Mouse (Mus musculus) embryonic facial prominence, embryonic 12.5 days (tissue): ENCODE results near the gene Pus7l. TPM values are rescaled to one million over a fixed set of nuclear protein-coding genes. Genes with fewer than 3 reads are reported as not detected.
A peak's percentile ranks its signal among the peaks of the same experiment; 100 is the strongest.

Experiments
- ATAC-seq: fragments of 200-750 bp; cut with Nextera tagmentation; 2 replicates; pipeline ENCODE4 v1.8.0; 2017; ENCODE audit not compliant: insufficient number of reproducible peaks, insufficient read depth, low FRiP score, low TSS enrichment
- H3K27ac ChIP-seq: fragments of 300-500 bp; sonication (generic); 2 replicates; pipeline ENCODE4 v1.5.1; 2016; ENCODE audit warnings: mild to moderate bottlenecking
- H3K27me3 ChIP-seq: fragments of 300-500 bp; sonication (generic); 2 replicates; pipeline ENCODE4 v1.6.1; 2016; ENCODE audit warnings: mild to moderate bottlenecking, moderate library complexity
- H3K36me3 ChIP-seq: fragments of 300-500 bp; sonication (generic); 2 replicates; pipeline ENCODE4 v1.6.1; 2016; ENCODE audit warnings: mild to moderate bottlenecking
- H3K4me1 ChIP-seq: fragments of 300-500 bp; sonication (generic); 2 replicates; pipeline ENCODE4 v1.6.1; 2016
- H3K4me2 ChIP-seq: fragments of 300-500 bp; sonication (generic); replicated peaks from 2 replicates; pipeline ENCODE4 v1.6.1; 2016; ENCODE audit warnings: mild to moderate bottlenecking, moderate library complexity
- H3K4me3 ChIP-seq: fragments of 300-500 bp; sonication (generic); 2 replicates; pipeline ENCODE4 v1.5.1; 2016; ENCODE audit warnings: mild to moderate bottlenecking
- H3K9ac ChIP-seq: fragments of 300-500 bp; sonication (generic); 2 replicates; pipeline ENCODE4 v1.6.1; 2016; ENCODE audit warnings: mild to moderate bottlenecking, moderate library complexity
- H3K9me3 ChIP-seq: fragments of 300-500 bp; sonication (generic); 2 replicates; pipeline ENCODE4 v1.6.1; 2016; ENCODE audit warnings: mild to moderate bottlenecking, moderate library complexity
- WGBS: fragments of 180-500 bp; shearing (Covaris S2); methylation state at CpG from one replicate; pipeline ENCODE4 v1.1.7; 2016; 5-methylcytosine and 5-hydroxymethylcytosine counted together
- polyA plus RNA-seq: library from polyadenylated mRNA; unstranded; fragments of >200 nt; fragmentation: Nextera tagmentation; extraction: Ambion mirVana; gene quantifications from 2 replicates; pipeline ENCODE4 v1.2.1, GENCODE M21; 2016

Pus7l gene
- polyA plus RNA-seq, 1 experiment from 2014 or later, result 12.7 TPM

GRCm38 (mm10) chr15:94535521-94535920 lies 7.8 kb downstream of the Pus7l start:
- no peak overlapping the region for H3K4me2 ChIP-seq
- no peaks in the 10 kb centered on the region for H3K9me3 ChIP-seq
- H3K4me3 ChIP-seq, result no peak overlapping the region
- WGBS, result 92% methylated on average over 7 of the region's 7 CpGs
- H3K36me3 ChIP-seq, result 0 out of 2 replicates have a peak, but pooled peaks cover 5% of the 10 kb centered on the region
- H3K27me3 ChIP-seq, result no peaks in the 10 kb centered on the region
- no peak overlapping the region for H3K27ac ChIP-seq
- H3K4me1 ChIP-seq, result no peaks in the 10 kb centered on the region
- no peak for ATAC-seq
- H3K9ac ChIP-seq, result no peak overlapping the region

GRCm38 (mm10) chr15:94532956-94533355 lies 10.4 kb downstream of the Pus7l start:
- Histone ChIP-seq H3K36me3 (peaks cover 5% of the 10 kb centered on the region; the same call in 1 of the 2 replicates), H3K4me2 (no peak overlapping the region), H3K4me3 (no peak overlapping the region), H3K4me1 (no peaks in the 10 kb centered on the region), H3K9me3 (no peaks in the 10 kb centered on the region), H3K27ac (no peak overlapping the region), H3K27me3 (no peaks in the 10 kb centered on the region), H3K9ac (no peak overlapping the region)
- no peak for ATAC-seq
- WGBS, result 87% methylated on average over 6 of the region's 6 CpGs

- no peaks in the 10 kb centered on the region for H3K4me1 ChIP-seq
- 89% methylated on average over 5 of the region's 5 CpGs for WGBS
- H3K27me3 ChIP-seq, result no peaks in the 10 kb centered on the region
- no peak for ATAC-seq
- no peak overlapping the region for H3K4me3 ChIP-seq
- H3K9me3 ChIP-seq, result no peaks in the 10 kb centered on the region
- H3K9ac ChIP-seq, result no peak overlapping the region
- no peak overlapping the region for H3K4me2 ChIP-seq
- H3K36me3 ChIP-seq, result peaks cover 8% of the 10 kb centered on the region; the same call in 1 of the 2 replicates
- no peak overlapping the region for H3K27ac ChIP-seq
These were observed 11.0 kb downstream of the Pus7l start for GRCm38 (mm10) chr15:94532306-94532705.

GRCm38 (mm10) chr15:94530519-94530918 lies 12.8 kb downstream of the Pus7l start:
- ATAC-seq, result no peak
- no peak overlapping the region for H3K4me3 ChIP-seq
- no peaks in the 10 kb centered on the region for H3K9me3 ChIP-seq
- WGBS, result 83% methylated on average over 3 of the region's 3 CpGs
- H3K27ac ChIP-seq, result no peak overlapping the region
- peaks cover 15% of the 10 kb centered on the region; the same call in 1 of the 2 replicates for H3K36me3 ChIP-seq
- H3K9ac ChIP-seq, result no peak overlapping the region
- no peaks in the 10 kb centered on the region for H3K27me3 ChIP-seq
- H3K4me2 ChIP-seq, result no peak overlapping the region
- no peaks in the 10 kb centered on the region for H3K4me1 ChIP-seq

GRCm38 (mm10) chr15:94524956-94525355 lies 18.4 kb downstream of the Pus7l start:
- Histone ChIP-seq H3K4me1 (no peaks in the 10 kb centered on the region), H3K9ac (no peak overlapping the region), H3K9me3 (no peaks in the 10 kb centered on the region), H3K27me3 (no peaks in the 10 kb centered on the region), H3K36me3 (peaks cover 13% of the 10 kb centered on the region), H3K4me2 (no peak overlapping the region), H3K4me3 (no peak overlapping the region), H3K27ac (no peak overlapping the region)
- no peak for ATAC-seq
- WGBS, result 86% methylated on average over 12 of the region's 12 CpGs

- Histone ChIP-seq H3K9ac (no peak overlapping the region), H3K4me3 (no peak overlapping the region), H3K27me3 (no peaks in the 10 kb centered on the region), H3K4me2 (no peak overlapping the region), H3K4me1 (no peaks in the 10 kb centered on the region), H3K36me3 (peaks cover 13% of the 10 kb centered on the region), H3K9me3 (0 out of 2 replicates have a peak, but pooled peaks cover 4% of the 10 kb centered on the region), H3K27ac (no peak overlapping the region)
- no peak for ATAC-seq
- 87% methylated on average over 28 of the region's 28 CpGs for WGBS
These were observed 20.1 kb downstream of the Pus7l start for GRCm38 (mm10) chr15:94523251-94523650.

- WGBS, result 69% methylated on average over 5 of the region's 5 CpGs
- ATAC-seq, result no peak
- peaks cover 5% of the 10 kb centered on the region; the same call in 1 of the 2 replicates for H3K36me3 ChIP-seq
- no peaks in the 10 kb centered on the region for H3K27me3 ChIP-seq
- H3K27ac ChIP-seq, result no peak overlapping the region
- no peak overlapping the region for H3K4me3 ChIP-seq
- no peaks in the 10 kb centered on the region for H3K4me1 ChIP-seq
- H3K9ac ChIP-seq, result no peak overlapping the region
- 0 out of 2 replicates have a peak, but pooled peaks cover 4% of the 10 kb centered on the region for H3K9me3 ChIP-seq
- no peak overlapping the region for H3K4me2 ChIP-seq
These were observed 22.4 kb downstream of the Pus7l start for GRCm38 (mm10) chr15:94520959-94521358.

GRCm38 (mm10) chr15:94520205-94520900 lies 23.0 kb downstream of the Pus7l start:
- H3K4me2 ChIP-seq, result no peak overlapping the region
- no peak overlapping the region for H3K9ac ChIP-seq
- 0 out of 2 replicates have a peak, but pooled peaks have one; percentile 52 for ATAC-seq
- H3K4me1 ChIP-seq, result no peaks in the 10 kb centered on the region
- H3K27ac ChIP-seq, result no peak overlapping the region
- H3K9me3 ChIP-seq, result 0 out of 2 replicates have a peak, but pooled peaks cover 4% of the 10 kb centered on the region
- 39% methylated on average over 9 of the region's 9 CpGs for WGBS
- H3K36me3 ChIP-seq, result peaks cover 4% of the 10 kb centered on the region; the same call in 1 of the 2 replicates
- no peak overlapping the region for H3K4me3 ChIP-seq
- no peaks in the 10 kb centered on the region for H3K27me3 ChIP-seq

- Histone ChIP-seq H3K9ac (no peak overlapping the region), H3K4me2 (no peak overlapping the region), H3K9me3 (0 out of 2 replicates have a peak, but pooled peaks cover 4% of the 10 kb centered on the region), H3K27ac (no peak overlapping the region), H3K4me1 (no peaks in the 10 kb centered on the region), H3K27me3 (no peaks in the 10 kb centered on the region), H3K36me3 (no peaks in the 10 kb centered on the region), H3K4me3 (no peak overlapping the region)
- WGBS, result 76% methylated on average over 16 of the region's 16 CpGs
- ATAC-seq, result no peak
These were observed 25.3 kb downstream of the Pus7l start for GRCm38 (mm10) chr15:94517913-94518491.

- no peak overlapping the region for H3K4me3 ChIP-seq
- H3K36me3 ChIP-seq, result no peaks in the 10 kb centered on the region; the same call in 1 of the 2 replicates
- no peaks in the 10 kb centered on the region for H3K9me3 ChIP-seq
- H3K4me2 ChIP-seq, result no peak overlapping the region
- H3K27me3 ChIP-seq, result no peaks in the 10 kb centered on the region
- WGBS, result 83% methylated on average over 12 of the region's 12 CpGs
- H3K27ac ChIP-seq, result no peak overlapping the region
- ATAC-seq, result no peak
- H3K4me1 ChIP-seq, result no peaks in the 10 kb centered on the region
- H3K9ac ChIP-seq, result no peak overlapping the region
These were observed 39.7 kb downstream of the Pus7l start for GRCm38 (mm10) chr15:94503451-94504215.

GRCm38 (mm10) chr15:94499260-94499659 lies 44.1 kb downstream of the Pus7l start:
- Histone ChIP-seq H3K36me3 (no peaks in the 10 kb centered on the region; the same call in 1 of the 2 replicates), H3K27me3 (no peaks in the 10 kb centered on the region), H3K4me2 (no peak overlapping the region), H3K27ac (no peak overlapping the region), H3K9ac (no peak overlapping the region), H3K9me3 (no peaks in the 10 kb centered on the region), H3K4me3 (no peak overlapping the region), H3K4me1 (no peaks in the 10 kb centered on the region)
- no peak for ATAC-seq
- WGBS, result 86% methylated on average over 1 of the region's 1 CpGs
